Mouse (Mus musculus): ENCODE measurements around the gene Trim61. TPM values are rescaled to one million over a fixed set of nuclear protein-coding genes. Genes with fewer than 3 reads are reported as not detected.

The Trim61 gene
- polyA plus RNA-seq (2015; fragmentation: Nextera tagmentation; extraction: Ambion mirVana), result not detected in 2 replicates

DNA sequence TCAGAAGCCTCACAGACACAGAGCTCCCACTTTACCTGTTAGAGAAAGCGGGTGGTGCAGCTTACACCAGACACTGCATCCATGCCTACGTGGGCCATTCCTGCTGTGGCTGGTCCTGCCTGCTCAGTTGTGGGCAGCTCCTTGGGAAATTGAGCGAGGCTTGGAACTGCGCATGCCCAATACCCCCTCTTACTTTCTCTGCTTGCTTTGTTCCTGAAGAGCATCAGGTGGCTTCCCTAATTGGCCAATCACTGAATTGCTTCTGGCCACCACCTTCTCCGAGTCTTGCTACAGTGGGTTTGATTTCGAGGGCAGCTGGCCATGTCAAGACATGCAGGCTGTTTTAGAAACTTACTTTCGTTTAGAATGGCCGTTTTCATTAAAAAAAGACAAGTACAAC, at the start of gene Trim61, which contains the start of gene Trim60:
Gene Trim61 (minus strand): TSS at position 101 of the 400 bp plus-strand sequence.
Gene Trim60 (minus strand): TSS at position 162 of the 400 bp plus-strand sequence.
- H3K27ac ChIP-seq, result no peak within 1 kb of the TSS

DNA sequence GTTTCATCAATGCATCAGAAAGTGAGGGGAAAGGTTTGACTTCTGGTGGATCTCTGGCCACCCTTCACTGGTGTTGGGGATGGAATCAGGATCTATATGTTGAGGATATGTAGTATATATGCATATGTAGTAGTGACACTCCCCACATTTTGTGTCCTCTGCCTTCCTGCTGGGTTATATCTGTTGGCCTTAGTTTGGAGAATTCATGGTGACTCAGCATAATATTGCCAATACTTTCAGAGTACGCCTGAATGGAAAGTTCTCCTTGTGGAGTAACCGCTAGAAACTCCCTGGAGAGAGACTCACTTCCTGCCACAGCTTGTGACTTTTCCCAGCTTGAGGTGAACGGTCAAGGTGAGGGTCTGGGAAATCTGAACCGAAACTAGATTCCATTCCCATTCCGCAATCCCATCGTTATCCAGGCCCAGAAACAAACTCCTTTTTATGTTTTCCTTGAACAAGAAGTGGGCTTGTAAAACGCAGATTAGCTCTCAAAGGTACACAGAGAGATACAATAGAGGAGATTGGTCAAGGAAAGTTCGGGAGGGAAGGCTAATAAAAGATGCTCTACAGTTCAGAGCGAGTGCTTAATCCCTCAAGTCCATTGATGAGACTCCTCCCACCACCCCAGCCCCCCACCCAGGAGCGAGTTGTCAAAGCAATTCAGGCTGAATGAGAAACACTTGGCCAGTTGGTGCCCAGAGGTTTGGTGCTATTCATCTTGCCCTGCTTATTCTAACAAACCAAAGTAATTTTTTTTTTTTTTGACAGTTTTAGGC, 49.6 kb upstream of the Trim61 start:
- no peaks in the 10 kb centered on the region for H3K27me3 ChIP-seq (replicated peaks)
- no peaks in the 10 kb centered on the region for H3K36me3 ChIP-seq
- no peak overlapping the region for H3K27ac ChIP-seq
- no peak overlapping the region for H3K9ac ChIP-seq
- no peaks in the 10 kb centered on the region for H3K4me1 ChIP-seq (replicated peaks)
- no peak overlapping the region for H3K4me3 ChIP-seq (replicated peaks)
- ATAC-seq, result no peak
- WGBS, result 46% methylated on average over 10 of the region's 10 CpGs
- no peaks in the 10 kb centered on the region for H3K9me3 ChIP-seq
- no peak overlapping the region for H3K4me2 ChIP-seq (replicated peaks)

More for the DNA sequence above, at the start of gene Trim61, which contains the start of gene Trim60:
- H3K4me3 ChIP-seq (replicated peaks), result no peak within 1 kb of the TSS
- no peaks in the 10 kb centered on the region for H3K36me3 ChIP-seq
- no peaks in the 10 kb centered on the region for H3K9me3 ChIP-seq
- no peaks in the 10 kb centered on the region for H3K4me1 ChIP-seq (replicated peaks)
- H3K4me2 ChIP-seq (replicated peaks), result no peak within 1 kb of the TSS
- ATAC-seq, result no peak
- H3K9ac ChIP-seq, result no peak within 1 kb of the TSS
- 89% methylated on average over 8 of the region's 8 CpGs for WGBS
- H3K27me3 ChIP-seq (replicated peaks), result no peaks in the 10 kb centered on the region

DNA sequence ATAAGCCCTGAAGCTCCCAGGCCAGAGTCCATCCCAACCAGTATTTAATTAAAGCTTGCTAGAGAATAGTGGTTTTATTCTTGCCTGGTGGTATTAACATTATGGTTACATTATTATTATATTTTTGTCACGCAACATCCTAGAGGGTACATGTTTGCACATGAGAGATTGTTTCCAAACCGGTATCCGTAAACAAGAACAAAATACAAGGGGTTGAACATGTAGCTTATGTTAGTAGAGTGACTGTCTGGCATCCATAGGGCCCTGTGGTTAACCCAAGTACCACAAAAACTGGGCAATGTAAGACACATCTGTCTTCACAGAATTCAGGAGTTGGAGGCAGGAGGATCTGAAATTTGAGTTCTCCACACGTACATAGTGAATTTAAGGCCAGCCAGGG, 48.7 kb upstream of the Trim61 start:
- Histone ChIP-seq H3K4me2 (replicated peaks) (no peak overlapping the region), H3K4me3 (replicated peaks) (no peak overlapping the region), H3K27me3 (replicated peaks) (no peaks in the 10 kb centered on the region), H3K9ac (no peak overlapping the region), H3K9me3 (no peaks in the 10 kb centered on the region), H3K4me1 (replicated peaks) (no peaks in the 10 kb centered on the region), H3K27ac (no peak overlapping the region), H3K36me3 (no peaks in the 10 kb centered on the region)
- no peak for ATAC-seq
- WGBS, result 90% methylated on average over 4 of the region's 4 CpGs

DNA sequence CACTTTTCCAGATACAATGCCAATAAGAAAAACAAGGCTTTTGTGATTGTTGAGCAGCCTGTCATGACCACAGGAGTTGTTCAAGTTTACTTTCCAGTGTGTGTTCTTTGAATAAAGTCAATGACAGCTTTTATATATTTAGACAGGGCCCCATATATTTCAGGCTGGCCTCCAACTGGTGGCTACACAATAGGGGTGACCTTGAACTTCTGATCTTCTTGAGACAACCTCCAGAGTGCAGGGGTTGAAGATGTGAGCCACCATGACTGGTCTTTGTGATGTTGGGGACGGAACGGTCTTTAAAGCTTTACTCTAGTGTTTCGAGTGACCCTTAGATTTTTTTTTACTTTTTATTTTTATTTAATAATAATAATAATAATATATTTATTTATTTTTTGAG, 47.3 kb upstream of the Trim61 start:
- Histone ChIP-seq H3K4me3 (replicated peaks) (no peak overlapping the region), H3K9me3 (no peaks in the 10 kb centered on the region), H3K4me2 (replicated peaks) (no peak overlapping the region), H3K4me1 (replicated peaks) (no peaks in the 10 kb centered on the region), H3K36me3 (no peaks in the 10 kb centered on the region), H3K27ac (no peak overlapping the region), H3K9ac (no peak overlapping the region), H3K27me3 (replicated peaks) (no peaks in the 10 kb centered on the region)
- 98% methylated on average over 3 of the region's 3 CpGs for WGBS
- no peak for ATAC-seq

DNA sequence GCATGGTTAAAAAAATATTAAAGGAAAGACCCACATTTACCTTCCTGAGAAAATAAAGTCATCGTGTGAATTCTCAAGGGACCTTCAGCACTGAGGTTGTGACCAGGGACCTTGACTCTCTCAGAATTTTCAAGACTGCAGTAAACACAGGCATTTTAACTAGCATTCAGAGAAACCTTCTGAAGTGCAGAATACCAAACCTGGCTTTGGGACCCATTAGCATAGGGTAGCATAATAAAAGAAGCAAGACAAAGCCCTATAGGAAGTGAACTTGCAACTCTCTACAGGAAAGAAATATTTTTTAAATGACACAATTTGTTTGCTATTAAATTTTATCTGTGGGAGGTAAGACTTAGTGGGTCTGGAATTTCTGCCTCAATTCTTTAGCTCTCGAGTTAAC, 45.7 kb upstream of the Trim61 start:
- 54% methylated on average over 2 of the region's 2 CpGs for WGBS
- H3K27me3 ChIP-seq (replicated peaks), result no peaks in the 10 kb centered on the region
- H3K9me3 ChIP-seq, result no peaks in the 10 kb centered on the region
- H3K27ac ChIP-seq, result no peak overlapping the region
- no peak for ATAC-seq
- H3K9ac ChIP-seq, result no peak overlapping the region
- H3K4me2 ChIP-seq (replicated peaks), result no peak overlapping the region
- H3K4me3 ChIP-seq (replicated peaks), result no peak overlapping the region
- H3K36me3 ChIP-seq, result no peaks in the 10 kb centered on the region
- H3K4me1 ChIP-seq (replicated peaks), result no peaks in the 10 kb centered on the region

DNA sequence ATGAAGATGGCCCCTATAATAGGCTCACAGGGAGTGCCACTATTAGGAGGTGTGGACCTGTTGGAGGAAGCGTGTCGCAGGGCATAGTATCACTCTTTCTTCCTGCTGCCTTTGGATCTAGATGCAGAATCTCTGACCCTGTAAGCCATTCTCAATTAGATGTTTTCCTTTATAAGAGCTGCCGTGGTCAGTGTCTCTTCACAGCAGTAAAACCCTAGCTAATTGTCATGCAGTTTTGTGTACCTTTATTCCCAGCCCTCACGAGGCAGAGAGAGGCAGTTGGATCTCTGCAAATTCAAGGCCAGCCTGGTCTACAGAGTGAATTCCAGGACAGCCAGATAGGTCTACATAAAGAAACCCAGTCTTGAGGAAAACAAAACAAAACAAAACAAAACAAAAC, 43.9 kb upstream of the Trim61 start:
- no peak overlapping the region for H3K4me3 ChIP-seq (replicated peaks)
- H3K27me3 ChIP-seq (replicated peaks), result no peaks in the 10 kb centered on the region
- no peaks in the 10 kb centered on the region for H3K36me3 ChIP-seq
- WGBS, result 79% methylated on average over 4 of the region's 4 CpGs
- no peaks in the 10 kb centered on the region for H3K4me1 ChIP-seq (replicated peaks)
- H3K4me2 ChIP-seq (replicated peaks), result no peak overlapping the region
- ATAC-seq, result no peak
- H3K9ac ChIP-seq, result no peak overlapping the region
- no peaks in the 10 kb centered on the region for H3K9me3 ChIP-seq
- no peak overlapping the region for H3K27ac ChIP-seq

DNA sequence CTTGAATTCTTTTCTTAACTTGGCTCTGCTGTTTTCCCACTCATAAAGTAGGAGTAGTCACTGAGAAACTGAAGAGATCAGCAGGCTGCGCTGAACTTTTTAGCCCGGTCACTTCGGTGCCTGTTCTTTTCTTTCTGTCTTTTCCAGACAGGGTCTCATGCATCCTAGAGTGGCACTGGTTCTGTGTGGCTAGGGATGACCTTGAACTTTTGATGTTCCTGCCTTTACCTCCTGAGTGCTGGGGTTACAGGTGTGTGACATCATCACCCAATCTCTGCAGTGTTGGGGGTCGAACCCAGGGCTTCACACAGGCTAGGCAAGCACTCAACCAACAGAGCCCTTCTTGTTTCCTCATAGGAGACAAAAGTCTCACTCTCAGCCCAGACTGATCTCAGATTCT, 38.4 kb upstream of the Trim61 start:
- Histone ChIP-seq H3K27ac (no peak overlapping the region), H3K27me3 (replicated peaks) (no peaks in the 10 kb centered on the region), H3K9ac (no peak overlapping the region), H3K4me1 (replicated peaks) (peaks cover 3% of the 10 kb centered on the region; the same call in 1 of the 2 replicates), H3K4me2 (replicated peaks) (no peak overlapping the region), H3K4me3 (replicated peaks) (no peak overlapping the region), H3K9me3 (no peaks in the 10 kb centered on the region), H3K36me3 (no peaks in the 10 kb centered on the region)
- ATAC-seq, result no peak
- WGBS, result 97% methylated on average over 4 of the region's 4 CpGs

DNA sequence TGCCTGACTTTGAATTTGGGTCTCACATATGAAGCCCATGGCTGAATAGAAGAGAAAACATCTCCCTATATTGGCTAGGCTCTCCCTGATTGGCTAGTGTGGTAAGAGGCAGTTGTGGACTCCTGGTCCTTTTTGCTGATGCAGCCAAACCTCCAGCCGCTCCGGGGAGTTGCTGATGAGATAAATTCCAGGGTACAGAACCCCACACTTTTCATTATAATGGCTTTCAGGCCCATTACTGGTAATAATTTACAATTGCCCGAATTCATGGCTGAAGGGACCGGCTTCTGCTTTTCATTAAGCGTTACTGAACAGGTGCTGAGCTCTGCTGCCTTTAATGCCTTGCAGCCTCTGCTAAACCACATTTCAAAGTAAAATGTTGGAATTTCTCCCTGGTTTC, 35.6 kb upstream of the Trim61 start:
- no peak overlapping the region for H3K4me2 ChIP-seq (replicated peaks)
- no peak overlapping the region for H3K4me3 ChIP-seq (replicated peaks)
- no peak overlapping the region for H3K27ac ChIP-seq
- H3K9ac ChIP-seq, result no peak overlapping the region
- no peaks in the 10 kb centered on the region for H3K27me3 ChIP-seq (replicated peaks)
- H3K4me1 ChIP-seq (replicated peaks), result peaks cover 3% of the 10 kb centered on the region; the same call in 1 of the 2 replicates
- 40% methylated on average over 5 of the region's 5 CpGs for WGBS
- H3K36me3 ChIP-seq, result no peaks in the 10 kb centered on the region
- H3K9me3 ChIP-seq, result no peaks in the 10 kb centered on the region
- ATAC-seq, result no peak

DNA sequence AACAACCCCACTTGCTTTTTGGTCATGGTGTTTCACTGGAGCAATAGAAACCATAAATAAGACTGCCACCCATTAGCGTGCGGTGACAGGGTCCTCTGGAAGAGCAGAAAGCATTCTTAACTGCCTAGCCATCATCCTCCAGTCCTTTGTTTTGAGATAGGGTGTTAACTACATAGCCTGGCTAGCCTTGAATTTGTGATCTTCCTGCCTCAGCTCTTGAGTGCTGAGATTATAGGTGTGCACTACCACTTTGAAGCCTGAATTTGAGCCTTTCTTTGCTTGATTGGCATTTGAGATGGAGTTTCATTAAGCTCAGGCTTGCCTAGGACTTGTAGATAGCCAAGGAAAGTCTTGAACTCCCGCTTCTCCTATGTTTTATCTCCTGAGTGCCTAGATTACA, 35.2 kb upstream of the Trim61 start:
- 85% methylated on average over 3 of the region's 3 CpGs for WGBS
- no peaks in the 10 kb centered on the region for H3K27me3 ChIP-seq (replicated peaks)
- no peaks in the 10 kb centered on the region for H3K36me3 ChIP-seq
- H3K4me1 ChIP-seq (replicated peaks), result peaks cover 3% of the 10 kb centered on the region; the same call in 1 of the 2 replicates
- ATAC-seq, result no peak
- H3K4me3 ChIP-seq (replicated peaks), result no peak overlapping the region
- H3K9me3 ChIP-seq, result no peaks in the 10 kb centered on the region
- H3K4me2 ChIP-seq (replicated peaks), result no peak overlapping the region
- H3K9ac ChIP-seq, result no peak overlapping the region
- no peak overlapping the region for H3K27ac ChIP-seq

DNA sequence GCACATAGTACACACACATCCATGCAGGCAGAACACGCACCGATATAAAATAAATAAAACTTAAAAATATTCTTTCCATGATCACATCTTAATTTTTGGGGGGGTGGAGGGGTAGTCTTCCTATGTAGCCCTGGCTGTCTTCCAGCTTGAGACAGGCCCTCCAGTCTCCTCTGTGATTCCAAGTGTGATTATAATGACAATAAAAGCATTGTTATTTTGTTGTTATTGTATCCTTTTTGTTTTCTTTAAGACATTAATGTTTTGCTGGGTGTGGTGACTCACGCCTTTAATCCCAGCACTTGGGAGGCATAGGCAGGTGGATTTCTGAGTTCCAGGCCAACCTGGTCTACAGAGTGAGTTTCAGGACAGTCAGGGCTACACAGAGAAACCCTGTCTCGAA, 29.5 kb upstream of the Trim61 start:
- H3K4me3 ChIP-seq (replicated peaks), result no peak overlapping the region
- H3K36me3 ChIP-seq, result no peaks in the 10 kb centered on the region
- no peak overlapping the region for H3K27ac ChIP-seq
- H3K9ac ChIP-seq, result no peak overlapping the region
- H3K9me3 ChIP-seq, result no peaks in the 10 kb centered on the region
- no peak for ATAC-seq
- 0 out of 2 replicates have a peak, but pooled peaks cover 3% of the 10 kb centered on the region for H3K4me1 ChIP-seq (replicated peaks)
- WGBS, result 79% methylated on average over 4 of the region's 4 CpGs
- no peak overlapping the region for H3K4me2 ChIP-seq (replicated peaks)
- no peaks in the 10 kb centered on the region for H3K27me3 ChIP-seq (replicated peaks)

DNA sequence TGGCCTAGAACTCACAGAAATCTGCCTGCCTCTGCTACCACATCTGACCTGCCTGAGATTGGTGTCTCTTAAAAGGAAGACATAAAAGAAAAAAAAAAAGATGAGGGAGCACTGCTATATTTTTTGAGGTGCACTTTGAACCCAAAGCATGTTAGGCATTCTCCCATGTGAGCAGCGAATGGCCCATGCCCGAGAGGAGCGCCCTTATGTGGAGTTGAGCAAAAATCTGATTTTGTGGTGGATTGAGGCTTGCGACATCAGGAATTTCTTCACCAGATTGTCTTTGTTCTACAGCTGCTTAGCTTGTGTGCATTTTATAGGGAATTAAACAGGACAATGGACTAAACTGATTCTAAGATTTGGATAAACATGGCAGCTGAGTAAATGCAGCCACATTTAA, 28.9 kb upstream of the Trim61 start:
- H3K4me3 ChIP-seq (replicated peaks), result no peak overlapping the region
- 91% methylated on average over 4 of the region's 4 CpGs for WGBS
- H3K4me1 ChIP-seq (replicated peaks), result 0 out of 2 replicates have a peak, but pooled peaks cover 3% of the 10 kb centered on the region
- no peaks in the 10 kb centered on the region for H3K36me3 ChIP-seq
- no peaks in the 10 kb centered on the region for H3K9me3 ChIP-seq
- H3K9ac ChIP-seq, result no peak overlapping the region
- no peak overlapping the region for H3K4me2 ChIP-seq (replicated peaks)
- H3K27me3 ChIP-seq (replicated peaks), result no peaks in the 10 kb centered on the region
- no peak overlapping the region for H3K27ac ChIP-seq
- ATAC-seq, result no peak

DNA sequence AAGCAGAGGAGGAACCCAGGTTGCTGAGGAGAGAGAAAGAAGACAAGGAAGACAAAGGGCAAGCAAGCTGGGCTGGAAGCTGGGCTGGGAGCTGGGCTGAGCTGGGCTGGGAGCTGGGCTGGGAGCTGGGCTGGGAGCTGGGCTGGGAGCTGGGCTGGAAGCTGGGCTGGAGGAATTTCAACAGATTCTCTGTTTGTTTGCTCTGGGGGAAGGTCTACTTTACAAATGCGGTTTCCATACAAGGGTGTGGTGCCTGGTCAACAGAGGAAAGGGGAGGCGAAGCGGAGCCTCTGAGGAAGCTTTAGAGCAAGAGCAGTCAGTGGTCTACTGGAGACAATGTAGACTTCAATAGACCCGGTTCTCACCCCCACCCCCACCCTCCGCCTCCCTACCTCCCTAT, 28.2 kb upstream of the Trim61 start:
- Histone ChIP-seq H3K9me3 (no peaks in the 10 kb centered on the region), H3K4me1 (replicated peaks) (0 out of 2 replicates have a peak, but pooled peaks cover 3% of the 10 kb centered on the region), H3K27ac (no peak overlapping the region), H3K36me3 (no peaks in the 10 kb centered on the region), H3K4me3 (replicated peaks) (no peak overlapping the region), H3K27me3 (replicated peaks) (no peaks in the 10 kb centered on the region), H3K4me2 (replicated peaks) (peak overlapping the region; percentile 34), H3K9ac (no peak overlapping the region)
- ATAC-seq, result peak; percentile 65
- 47% methylated on average over 5 of the region's 5 CpGs for WGBS

DNA sequence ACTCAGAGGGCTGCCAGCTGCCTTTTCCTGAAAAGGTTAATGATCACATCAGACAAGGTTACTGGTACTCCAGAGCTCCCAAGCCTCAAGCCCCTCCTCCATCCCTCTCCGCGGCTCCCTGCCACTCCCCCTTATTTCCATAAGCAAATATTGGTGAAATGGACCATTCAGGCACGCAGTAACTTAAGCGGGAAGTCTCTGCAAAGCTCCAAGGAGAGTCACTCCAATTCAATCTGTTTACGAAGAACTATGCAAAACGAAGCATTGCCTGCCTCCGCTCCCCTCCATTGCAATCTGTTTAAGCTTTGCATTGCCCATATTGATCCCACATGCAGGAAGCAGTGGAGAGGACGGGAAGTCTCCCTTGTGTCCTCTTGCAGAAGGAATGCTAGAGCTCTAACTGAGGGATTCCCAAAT, 18.8 kb upstream of the Trim61 start, which contains the start of gene Apela:
Gene Apela (minus strand): TSS at position 220 of the 417 bp plus-strand sequence.
- no peaks in the 10 kb centered on the region for H3K27me3 ChIP-seq (replicated peaks)
- no peaks in the 10 kb centered on the region for H3K36me3 ChIP-seq
- ATAC-seq, result peak; percentile 93
- peak within 1 kb of the TSS; percentile 58; the same call in 1 of the 2 replicates for H3K27ac ChIP-seq
- peak within 1 kb of the TSS; percentile 20; the same call in 1 of the 2 replicates for H3K9ac ChIP-seq
- WGBS, result under 1% methylated on average over 8 of the region's 8 CpGs
- H3K9me3 ChIP-seq, result no peaks in the 10 kb centered on the region
- 0 out of 2 replicates have a peak, but pooled peaks cover 5% of the 10 kb centered on the region for H3K4me1 ChIP-seq (replicated peaks)
- peak within 1 kb of the TSS; percentile 30 for H3K4me3 ChIP-seq (replicated peaks)
- H3K4me2 ChIP-seq (replicated peaks), result peak within 1 kb of the TSS; percentile 74

All from intestine, embryonic 15.5 days (tissue).